ENCODE assay signal across 16 mouse cellular contexts in genomic region chr6:113791012-113791411, GRCm38 (mm10).
"Had no signal": no experiment of that assay in that cellular context is flagged by ENCODE, and none has a peak within 500 bp of the region (broad histone marks: within the 10 kb centered on the region; RNA-seq: fewer than 3 reads in every experiment).

No protein-coding gene starts in this region.

- H3K27me3 ChIP-seq: midbrain, embryonic 15.5 days; neural tube, embryonic 13.5 days had no signal

- H3K9me3 ChIP-seq: midbrain, embryonic 12.5 days; midbrain, embryonic 15.5 days; neural tube, embryonic 13.5 days had no signal

- H3K4me2 ChIP-seq: lung, embryonic 14.5 days; midbrain, embryonic 12.5 days; midbrain, embryonic 15.5 days; neural tube, embryonic 13.5 days had no signal

- H3K36me3 ChIP-seq: midbrain, embryonic 12.5 days had no signal

- H3K4me3 ChIP-seq: layer of hippocampus, adult 2 months; left cerebral cortex, adult 2 months; midbrain, embryonic 12.5 days; midbrain, embryonic 15.5 days; neural tube, embryonic 13.5 days had no signal

- H3K27ac ChIP-seq: kidney, postnatal 0 days; layer of hippocampus, adult 2 months; left cerebral cortex, adult 2 months; macrophage; midbrain, embryonic 12.5 days; midbrain, embryonic 15.5 days; neural tube, embryonic 13.5 days had no signal

- H3K9ac ChIP-seq: lung, embryonic 14.5 days; midbrain, embryonic 12.5 days; midbrain, embryonic 15.5 days; neural tube, embryonic 13.5 days had no signal

- DNase-seq: kidney, adult 2 months; kidney, postnatal 25 days; layer of hippocampus, adult 9-11 months; layer of hippocampus, postnatal 36 days; lung, embryonic 14.5 days; thymus, adult 18-20 months; thymus, postnatal 36 days had no signal

- ATAC-seq: intestine, postnatal 0 days; lung, postnatal 0 days; midbrain, embryonic 15.5 days had no signal
